Mouse (Mus musculus): Measurements from ENCODE around the gene Krt14. TPM values are rescaled to one million over a fixed set of nuclear protein-coding genes. Genes with fewer than 3 reads are reported as not detected.

Krt14 gene
- polyA plus RNA-seq, 1 experiment from 2014 or later = 0.38 TPM

Other genes starting within 250 kb of the Krt14 start
- gene Krtap29-1, start 228.5 kb downstream of the Krt14 start, polyA plus RNA-seq (2015; fragmentation: Nextera tagmentation; extraction: Ambion mirVana) = not detected in 2 replicates
- not detected in 2 replicates for gene Krtap16-1, start 221.0 kb downstream of the Krt14 start, polyA plus RNA-seq (2015; fragmentation: Nextera tagmentation; extraction: Ambion mirVana)
- not detected in 2 replicates for gene Krtap17-1, start 213.6 kb downstream of the Krt14 start, polyA plus RNA-seq (2015; fragmentation: Nextera tagmentation; extraction: Ambion mirVana)
- not detected in 2 replicates for gene Krt33a, start 191.3 kb downstream of the Krt14 start, polyA plus RNA-seq (2015; fragmentation: Nextera tagmentation; extraction: Ambion mirVana)
- gene Krt33b, start 177.7 kb downstream of the Krt14 start, polyA plus RNA-seq (2015; fragmentation: Nextera tagmentation; extraction: Ambion mirVana) = not detected in 2 replicates
- not detected in 2 replicates for gene Krt34, start 166.0 kb downstream of the Krt14 start, polyA plus RNA-seq (2015; fragmentation: Nextera tagmentation; extraction: Ambion mirVana)
- not detected in 2 replicates for gene Krt31, start 157.0 kb downstream of the Krt14 start, polyA plus RNA-seq (2015; fragmentation: Nextera tagmentation; extraction: Ambion mirVana)
- gene Krt32, start 119.3 kb downstream of the Krt14 start, polyA plus RNA-seq (2015; fragmentation: Nextera tagmentation; extraction: Ambion mirVana) = not detected in 2 replicates
- gene Krt35, start 111.3 kb downstream of the Krt14 start, polyA plus RNA-seq (2015; fragmentation: Nextera tagmentation; extraction: Ambion mirVana) = not detected in 2 replicates
- gene Krt36, start 101.9 kb downstream of the Krt14 start, polyA plus RNA-seq (2015; fragmentation: Nextera tagmentation; extraction: Ambion mirVana) = not detected in 2 replicates
- not detected in 2 replicates for gene Krt13, start 86.0 kb downstream of the Krt14 start, polyA plus RNA-seq (2015; fragmentation: Nextera tagmentation; extraction: Ambion mirVana)
- gene Krt15, start 71.6 kb downstream of the Krt14 start, polyA plus RNA-seq (2015; fragmentation: Nextera tagmentation; extraction: Ambion mirVana) = 2.2 TPM in 1 of 2 replicates, not detected in the other
- gene Krt19, start 58.9 kb downstream of the Krt14 start, polyA plus RNA-seq (2015; fragmentation: Nextera tagmentation; extraction: Ambion mirVana) = 0.30 and 2.3 TPM in 2 replicates
- not detected in 2 replicates for gene Krt9, start 14.3 kb downstream of the Krt14 start, polyA plus RNA-seq (2015; fragmentation: Nextera tagmentation; extraction: Ambion mirVana)
- gene Krt16, start 41.4 kb upstream of the Krt14 start, polyA plus RNA-seq (2015; fragmentation: Nextera tagmentation; extraction: Ambion mirVana) = not detected in 2 replicates
- 0.27 and 0.62 TPM in 2 replicates for gene Krt17, start 53.5 kb upstream of the Krt14 start, polyA plus RNA-seq (2015; fragmentation: Nextera tagmentation; extraction: Ambion mirVana)
- gene Krt42, start 62.3 kb upstream of the Krt14 start, polyA plus RNA-seq (2015; fragmentation: Nextera tagmentation; extraction: Ambion mirVana) = not detected in 2 replicates
- 1,243 and 1,295 TPM in 2 replicates for gene Eif1, start 112.3 kb upstream of the Krt14 start, polyA plus RNA-seq (2015; fragmentation: Nextera tagmentation; extraction: Ambion mirVana)
- not detected in 2 replicates for gene Gast, start 126.9 kb upstream of the Krt14 start, polyA plus RNA-seq (2015; fragmentation: Nextera tagmentation; extraction: Ambion mirVana)
- 72.3 and 164 TPM in 2 replicates for gene Hap1, start 148.6 kb upstream of the Krt14 start, polyA plus RNA-seq (2015; fragmentation: Nextera tagmentation; extraction: Ambion mirVana)
- gene Jup, start 190.2 kb upstream of the Krt14 start, polyA plus RNA-seq (2015; fragmentation: Nextera tagmentation; extraction: Ambion mirVana) = 56.2 and 62.0 TPM in 2 replicates
- gene P3h4, start 207.3 kb upstream of the Krt14 start, polyA plus RNA-seq (2015; fragmentation: Nextera tagmentation; extraction: Ambion mirVana) = 13.8 and 13.9 TPM in 2 replicates
- gene Fkbp10, start 208.1 kb upstream of the Krt14 start, polyA plus RNA-seq (2015; fragmentation: Nextera tagmentation; extraction: Ambion mirVana) = 18.4 and 25.6 TPM in 2 replicates
- 104 and 120 TPM in 2 replicates for gene Nt5c3b, start 234.3 kb upstream of the Krt14 start, polyA plus RNA-seq (2015; fragmentation: Nextera tagmentation; extraction: Ambion mirVana)
- 0.62 and 0.80 TPM in 2 replicates for gene Klhl10, start 234.4 kb upstream of the Krt14 start, polyA plus RNA-seq (2015; fragmentation: Nextera tagmentation; extraction: Ambion mirVana)

Data from forebrain, embryonic 16.5 days (tissue).